Mouse (Mus musculus) cerebellum, postnatal 4 days (tissue): ENCODE measurements at regions not wholly inside any gene's neighbourhood (a gene's known extent, or its start where the extent isn't known, plus 50 kb on each side); places are given as distances from the start of the nearest gene placed in this dataset.

ENCODE experiments used
- DNase-seq, 2 experiments: peaks; one replicate each; pipeline ENCODE4 v3.0.0; 2022; ENCODE audit warnings: low spot score in 2 of 2, mixed read lengths in 1 of 2

- no peak for DNase-seq
Measured at GRCm38 (mm10) chr8:89649207-89649890, 605.4 kb upstream of the Sall1 start.

- DNase-seq, result no peak
Measured at GRCm38 (mm10) chr8:89646946-89647345, 603.0 kb upstream of the Sall1 start.

GRCm38 (mm10) chr8:89641339-89641738 lies 597.4 kb upstream of the Sall1 start:
- no peak for DNase-seq

GRCm38 (mm10) chr8:89634864-89635263 lies 590.9 kb upstream of the Sall1 start:
- no peak for DNase-seq

- DNase-seq, result no peak
Measured at GRCm38 (mm10) chr8:89632304-89632703, 588.3 kb upstream of the Sall1 start.

- DNase-seq, result peak in 1 of 2 experiments; percentile 2
Measured at GRCm38 (mm10) chr8:89630540-89630939, 586.6 kb upstream of the Sall1 start.

- DNase-seq, result no peak
Measured at GRCm38 (mm10) chr8:89618089-89618488, 574.1 kb upstream of the Sall1 start.

- DNase-seq, result no peak
Measured at GRCm38 (mm10) chr8:89615863-89616558, 572.0 kb upstream of the Sall1 start.

GRCm38 (mm10) chr8:89609074-89609473 lies 565.1 kb upstream of the Sall1 start:
- no peak for DNase-seq

- no peak for DNase-seq
Measured at GRCm38 (mm10) chr8:89605905-89606468, 562.0 kb upstream of the Sall1 start.

- no peak for DNase-seq
Measured at GRCm38 (mm10) chr8:89604461-89604860, 560.5 kb upstream of the Sall1 start.

- no peak for DNase-seq
Measured at GRCm38 (mm10) chr8:89596380-89596779, 552.4 kb upstream of the Sall1 start.

GRCm38 (mm10) chr8:89583091-89583490 lies 539.1 kb upstream of the Sall1 start:
- DNase-seq, result no peak

GRCm38 (mm10) chr8:89582566-89582965 lies 538.6 kb upstream of the Sall1 start:
- DNase-seq, result no peak

GRCm38 (mm10) chr8:89571816-89572215 lies 527.9 kb upstream of the Sall1 start:
- DNase-seq, result peak; percentile 91 to 92

- DNase-seq, result no peak
Measured at GRCm38 (mm10) chr8:89570639-89571325, 526.8 kb upstream of the Sall1 start.

GRCm38 (mm10) chr8:89569406-89569805 lies 525.4 kb upstream of the Sall1 start:
- no peak for DNase-seq

- no peak for DNase-seq
Measured at GRCm38 (mm10) chr8:89568641-89569040, 524.7 kb upstream of the Sall1 start.

- no peak for DNase-seq
Measured at GRCm38 (mm10) chr8:89566986-89567385, 523.0 kb upstream of the Sall1 start.

GRCm38 (mm10) chr8:89566461-89566860 lies 522.5 kb upstream of the Sall1 start:
- DNase-seq, result no peak

GRCm38 (mm10) chr8:89565147-89565826 lies 521.3 kb upstream of the Sall1 start:
- DNase-seq, result no peak

- no peak for DNase-seq
Measured at GRCm38 (mm10) chr8:89563544-89563943, 519.6 kb upstream of the Sall1 start.
